Mouse (Mus musculus) kidney, embryonic 15.5 days (tissue): ENCODE results near the gene Gpr162. TPM values are rescaled to one million over a fixed set of nuclear protein-coding genes. Genes with fewer than 3 reads are reported as not detected.

Experiments used
- ATAC-seq: fragments of 200-750 bp; cut with Nextera tagmentation; replicated peaks from 2 replicates; pipeline ENCODE4 v1.8.0; 2017; ENCODE audit warnings: moderate TSS enrichment; ENCODE audit not compliant: low FRiP score
- H3K27ac ChIP-seq: fragments of 300-500 bp; sonication (generic); 2 replicates; pipeline ENCODE4 v1.5.1; 2015; ENCODE audit warnings: mild to moderate bottlenecking, inconsistent platforms
- H3K27me3 ChIP-seq: fragments of 300-500 bp; sonication (generic); 2 replicates; pipeline ENCODE4 v1.6.1; 2015; ENCODE audit warnings: inconsistent platforms
- H3K36me3 ChIP-seq: fragments of 300-500 bp; sonication (generic); 2 replicates; pipeline ENCODE4 v1.6.1; 2015; ENCODE audit warnings: inconsistent platforms
- H3K4me1 ChIP-seq: fragments of 300-500 bp; sonication (generic); 2 replicates; pipeline ENCODE4 v1.6.1; 2015; ENCODE audit warnings: inconsistent platforms
- H3K4me2 ChIP-seq: fragments of 300-500 bp; sonication (generic); 2 replicates; pipeline ENCODE4 v1.6.1; 2015; ENCODE audit warnings: moderate library complexity, mild to moderate bottlenecking, inconsistent platforms
- H3K4me3 ChIP-seq: fragments of 300-500 bp; sonication (generic); replicated peaks from 2 replicates; pipeline ENCODE4 v1.5.1; 2015; ENCODE audit warnings: mild to moderate bottlenecking, inconsistent platforms
- H3K9ac ChIP-seq: fragments of 300-500 bp; sonication (generic); 2 replicates; pipeline ENCODE4 v1.6.1; 2015; ENCODE audit warnings: mild to moderate bottlenecking, inconsistent platforms
- H3K9me3 ChIP-seq: fragments of 300-500 bp; sonication (generic); replicated peaks from 2 replicates; pipeline ENCODE4 v1.6.1; 2016; ENCODE audit warnings: inconsistent platforms
- WGBS: fragments of 180-500 bp; shearing (Covaris S2); methylation state at CpG from one replicate; pipeline ENCODE4 v1.1.7; 2015; ENCODE audit warnings: mixed read lengths; 5-methylcytosine and 5-hydroxymethylcytosine counted together
- polyA plus RNA-seq: library from polyadenylated mRNA; unstranded; fragments of >200 nt; fragmentation: Nextera tagmentation; extraction: Ambion mirVana; gene quantifications from 2 replicates; pipeline ENCODE4 v1.2.1, GENCODE M21; 2015

Gpr162 gene
- polyA plus RNA-seq, 1 experiment from 2014 or later: 1.6 TPM

DNA sequence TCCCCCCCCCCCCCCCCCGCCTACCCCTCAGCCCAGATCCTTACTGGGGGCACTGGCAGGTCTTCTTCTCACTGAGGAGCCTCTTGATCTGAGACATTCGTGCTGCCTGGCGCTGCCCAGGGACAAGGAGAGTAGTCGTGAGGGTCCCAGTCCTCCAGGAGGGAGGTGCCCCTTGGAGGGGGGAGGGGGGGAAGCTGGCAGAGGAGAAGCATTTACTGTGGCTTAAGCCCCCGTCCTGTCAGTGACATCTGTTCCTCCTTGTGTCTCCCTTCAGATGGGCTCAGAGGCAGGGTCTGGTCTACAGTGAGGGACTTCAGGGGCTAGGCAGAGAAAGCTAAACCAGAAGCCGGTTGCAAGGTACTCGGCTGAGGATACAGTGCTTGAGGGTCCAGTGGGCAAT is 2.8 kb upstream of the Gpr162 start:
- no peak for ATAC-seq
- WGBS: 57% methylated on average over 6 of the region's 7 CpGs

DNA sequence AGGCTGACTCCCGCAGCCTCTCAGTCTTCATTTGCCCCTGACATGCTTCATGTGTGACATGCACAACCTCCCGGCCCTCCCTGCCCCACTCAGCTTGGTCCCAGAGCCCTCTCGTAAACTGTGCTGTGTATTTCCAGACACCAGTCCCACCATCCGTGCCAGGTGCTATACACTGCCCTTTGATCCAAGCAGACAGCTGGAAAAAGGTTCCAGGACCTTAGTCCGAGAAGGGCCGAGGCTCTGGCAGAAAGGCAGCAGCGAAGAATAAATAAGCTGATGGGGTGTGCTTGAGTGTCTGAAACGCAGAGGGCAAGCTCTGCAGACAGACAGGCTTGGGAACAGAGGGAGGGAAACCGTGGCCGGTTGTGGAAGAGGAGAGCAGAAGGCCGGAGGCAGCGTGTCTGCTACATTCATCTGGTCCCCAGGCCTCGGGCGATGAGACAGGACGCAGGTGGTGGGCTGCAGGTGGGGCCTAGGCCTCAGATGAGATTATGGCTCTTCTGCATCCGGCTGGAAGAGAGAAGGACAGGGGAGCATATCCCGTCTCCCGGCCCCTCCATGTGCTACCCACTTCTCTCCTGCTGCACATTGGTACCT is 2.1 kb upstream of the Gpr162 start:
- no peak for ATAC-seq
- peaks cover 34% of the 10 kb centered on the region for H3K4me1 ChIP-seq
- H3K27me3 ChIP-seq: peaks cover 18% of the 10 kb centered on the region

More for the DNA sequence above, 2.8 kb upstream of the Gpr162 start:
- Histone ChIP-seq H3K36me3 (no peaks in the 10 kb centered on the region), H3K4me1 (peaks cover 28% of the 10 kb centered on the region), H3K9ac (no peak overlapping the region), H3K9me3 (no peaks in the 10 kb centered on the region), H3K27me3 (peaks cover 18% of the 10 kb centered on the region), H3K27ac (no peak overlapping the region), H3K4me3 (no peak overlapping the region), H3K4me2 (no peak overlapping the region)

DNA sequence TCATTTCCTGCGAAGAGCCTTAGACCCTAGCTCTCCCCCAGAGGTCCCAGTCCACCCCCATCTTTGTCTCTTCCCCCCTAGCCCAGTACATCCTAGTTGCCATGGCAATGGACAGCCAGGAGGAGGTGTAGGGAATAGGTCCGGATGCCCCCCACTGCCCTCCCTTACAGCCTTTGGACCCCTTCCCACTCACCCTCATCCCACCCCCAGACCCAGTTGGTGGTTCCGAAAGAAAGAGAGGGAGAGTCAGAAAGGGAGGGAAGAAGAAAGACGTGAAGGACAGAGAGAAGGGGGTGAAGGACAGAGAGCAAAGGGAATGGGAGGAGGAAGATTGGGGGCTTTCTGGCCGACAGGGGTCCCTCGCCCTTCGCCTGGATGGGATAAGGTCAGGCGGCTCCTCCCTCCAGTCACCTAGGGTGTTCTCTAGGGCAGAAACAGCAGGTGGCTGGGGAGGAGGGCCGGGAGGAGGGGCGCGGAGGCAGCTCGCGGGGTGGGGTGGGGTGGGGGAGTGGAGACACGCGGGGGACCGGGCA is 592 bp downstream of the Gpr162 start:
- no peak overlapping the region for H3K27ac ChIP-seq
- peaks cover 30% of the 10 kb centered on the region for H3K27me3 ChIP-seq
- WGBS: under 1% methylated on average over 16 of the region's 16 CpGs
- peaks cover 52% of the 10 kb centered on the region for H3K4me1 ChIP-seq
- peak; percentile 30 for ATAC-seq
- peak overlapping the region; percentile 64 for H3K9ac ChIP-seq
- peak overlapping the region; percentile 97 for H3K4me2 ChIP-seq
- H3K4me3 ChIP-seq: peak overlapping the region; percentile 55
- H3K36me3 ChIP-seq: no peaks in the 10 kb centered on the region
- H3K9me3 ChIP-seq: no peaks in the 10 kb centered on the region

More for the DNA sequence above, 2.1 kb upstream of the Gpr162 start:
- Histone ChIP-seq H3K9ac (no peak overlapping the region), H3K4me2 (no peak overlapping the region), H3K4me3 (no peak overlapping the region), H3K9me3 (no peaks in the 10 kb centered on the region), H3K27ac (no peak overlapping the region), H3K36me3 (no peaks in the 10 kb centered on the region)
- 55% methylated on average over 18 of the region's 18 CpGs for WGBS

DNA sequence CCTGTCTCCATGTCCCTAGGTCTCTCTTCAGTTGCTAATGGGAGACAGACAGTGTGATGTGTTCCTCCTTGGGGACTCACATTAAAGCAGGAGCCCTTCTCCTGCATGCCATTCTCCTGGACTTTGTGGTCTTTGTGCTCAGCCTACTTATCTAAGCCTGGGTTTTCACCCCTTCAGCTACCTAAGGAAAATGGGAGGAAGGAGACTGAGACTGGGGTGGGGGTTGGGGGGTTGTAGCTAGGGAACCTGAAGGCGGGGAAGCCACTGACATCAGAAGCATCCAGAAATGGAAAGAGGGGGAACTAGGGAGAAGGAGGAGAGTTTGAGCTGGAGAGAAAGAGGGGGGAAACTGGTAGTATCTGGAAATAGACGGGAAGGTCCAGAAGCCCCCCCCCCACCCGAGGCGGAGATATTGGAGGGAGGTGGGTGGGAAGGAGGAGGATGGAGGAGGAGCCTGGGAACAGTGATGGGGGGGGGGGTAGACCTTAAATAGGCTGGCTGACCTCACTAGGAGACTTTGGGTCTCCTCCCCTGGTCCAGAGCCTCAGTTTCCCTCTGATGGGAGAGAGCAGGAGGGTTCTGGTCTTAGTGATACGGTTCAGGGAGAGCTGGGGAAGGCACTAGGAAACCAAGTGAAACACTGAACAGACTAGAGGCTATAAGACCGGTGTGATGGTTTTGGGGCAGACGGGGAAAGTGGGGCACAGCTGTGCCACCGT is 1.2 kb downstream of the Gpr162 start:
- Histone ChIP-seq H3K4me1 (peaks cover 59% of the 10 kb centered on the region), H3K27me3 (peaks cover 30% of the 10 kb centered on the region), H3K36me3 (no peaks in the 10 kb centered on the region), H3K9ac (peak overlapping the region; percentile 64), H3K27ac (no peak overlapping the region), H3K4me2 (peak overlapping the region; percentile 97), H3K9me3 (no peaks in the 10 kb centered on the region), H3K4me3 (peak overlapping the region; percentile 55)
- no peak for ATAC-seq
- 10% methylated on average over 8 of the region's 8 CpGs for WGBS

DNA sequence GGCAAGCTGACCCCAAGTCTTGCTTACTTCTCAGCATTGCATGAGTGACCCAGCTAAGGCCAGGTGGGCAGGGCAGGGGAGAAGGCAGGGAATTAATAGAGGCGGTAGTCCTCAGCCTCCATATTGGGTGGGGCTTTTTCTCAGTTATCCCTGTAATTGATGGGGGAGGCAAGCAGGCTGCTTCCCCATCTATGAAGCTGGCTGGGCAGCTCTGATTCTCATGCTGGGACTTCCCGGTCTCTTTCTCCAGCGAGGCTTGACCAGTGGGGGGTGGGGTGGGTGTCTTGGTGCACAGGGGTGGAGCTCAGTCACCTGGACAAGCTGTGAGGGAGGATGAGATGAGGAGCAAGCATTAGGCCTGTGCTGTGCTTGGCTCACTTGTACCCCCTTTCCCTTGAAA is 2.0 kb downstream of the Gpr162 start:
- no peak for ATAC-seq
- H3K27ac ChIP-seq: no peak overlapping the region
- peaks cover 62% of the 10 kb centered on the region for H3K4me1 ChIP-seq
- peaks cover 28% of the 10 kb centered on the region for H3K27me3 ChIP-seq
- no peak overlapping the region for H3K9ac ChIP-seq
- no peak overlapping the region for H3K4me2 ChIP-seq
- no peaks in the 10 kb centered on the region for H3K36me3 ChIP-seq
- no peaks in the 10 kb centered on the region for H3K9me3 ChIP-seq
- 17% methylated on average over 3 of the region's 3 CpGs for WGBS
- H3K4me3 ChIP-seq: no peak overlapping the region

DNA sequence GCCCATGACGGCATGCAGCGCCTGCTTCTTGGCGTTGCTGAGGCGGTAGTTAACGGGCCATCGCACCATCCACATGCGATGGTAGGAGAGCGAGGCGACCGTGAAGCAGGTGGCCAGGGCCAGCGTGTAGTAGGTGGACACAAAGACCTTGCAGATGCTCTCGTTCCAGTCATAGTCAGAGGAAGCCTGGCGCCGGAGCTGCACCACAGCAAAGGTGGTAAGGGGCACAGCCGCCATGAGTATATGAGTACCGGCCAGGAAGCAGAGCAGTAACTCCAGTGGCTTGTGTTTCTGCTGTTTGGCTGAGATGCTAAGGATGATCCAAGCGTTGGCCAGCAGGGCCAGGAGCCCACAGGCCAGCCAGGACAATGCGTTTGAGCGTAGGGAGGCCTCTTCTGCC is 2.5 kb downstream of the Gpr162 start:
- Histone ChIP-seq H3K36me3 (no peaks in the 10 kb centered on the region), H3K4me3 (no peak overlapping the region), H3K27ac (no peak overlapping the region), H3K9me3 (no peaks in the 10 kb centered on the region), H3K4me2 (no peak overlapping the region), H3K4me1 (peaks cover 66% of the 10 kb centered on the region), H3K9ac (no peak overlapping the region), H3K27me3 (peaks cover 26% of the 10 kb centered on the region)
- 83% methylated on average over 19 of the region's 19 CpGs for WGBS
- no peak for ATAC-seq

DNA sequence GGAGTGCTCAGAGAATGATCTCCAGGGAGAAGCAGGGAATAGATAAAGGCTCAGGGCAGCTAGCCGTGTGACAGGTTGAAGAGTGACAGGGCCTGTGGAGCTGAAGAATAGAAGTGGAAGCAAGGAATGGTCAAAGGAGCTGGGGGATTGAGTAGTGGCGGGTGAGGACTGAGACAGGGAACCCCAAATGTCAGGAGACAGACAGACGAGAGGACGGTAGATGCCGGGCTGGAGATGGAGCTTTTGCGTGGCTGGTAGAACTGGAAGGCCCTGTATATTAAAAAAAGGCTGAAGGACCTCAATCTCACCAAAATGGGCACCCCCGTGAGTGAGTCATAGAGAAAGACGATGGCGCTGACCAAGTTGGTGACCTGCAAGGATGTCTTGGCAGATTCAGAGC is 3.3 kb downstream of the Gpr162 start:
- no peak overlapping the region for H3K9ac ChIP-seq
- no peak for ATAC-seq
- WGBS: 90% methylated on average over 9 of the region's 9 CpGs
- H3K4me1 ChIP-seq: peaks cover 73% of the 10 kb centered on the region
- H3K4me2 ChIP-seq: no peak overlapping the region
- no peak overlapping the region for H3K4me3 ChIP-seq
- H3K27me3 ChIP-seq: peaks cover 26% of the 10 kb centered on the region
- H3K9me3 ChIP-seq: no peaks in the 10 kb centered on the region
- H3K36me3 ChIP-seq: no peaks in the 10 kb centered on the region
- no peak overlapping the region for H3K27ac ChIP-seq

DNA sequence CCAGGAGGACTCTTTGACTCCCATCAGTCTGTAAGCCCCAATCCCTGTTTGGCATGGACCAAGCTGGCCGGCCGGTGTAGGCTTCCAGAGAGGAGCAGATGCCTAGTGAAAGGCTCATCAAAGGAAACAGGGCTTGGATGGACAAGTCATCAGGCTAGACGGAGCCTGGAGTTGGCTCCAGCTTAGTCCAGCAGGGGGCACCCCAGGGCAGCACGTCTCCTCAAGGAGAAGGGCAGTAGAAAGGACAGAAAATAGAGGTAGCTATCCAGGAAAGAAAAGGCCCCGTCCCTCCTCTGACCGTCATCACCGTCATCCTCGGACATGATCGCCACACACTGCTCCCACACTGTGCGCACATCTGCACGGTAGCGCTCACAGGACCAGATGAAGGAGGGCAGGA is 4.1 kb downstream of the Gpr162 start:
- Histone ChIP-seq H3K9me3 (no peaks in the 10 kb centered on the region), H3K27me3 (peaks cover 18% of the 10 kb centered on the region), H3K27ac (no peak overlapping the region), H3K4me1 (peaks cover 76% of the 10 kb centered on the region), H3K9ac (no peak overlapping the region), H3K4me2 (peak overlapping the region; percentile 26), H3K4me3 (0 out of 2 replicates have a peak overlapping the region, but pooled peaks have one; percentile 0), H3K36me3 (no peaks in the 10 kb centered on the region)
- WGBS: 11% methylated on average over 12 of the region's 12 CpGs
- 0 out of 2 replicates have a peak, but pooled peaks have one; percentile 3 for ATAC-seq

DNA sequence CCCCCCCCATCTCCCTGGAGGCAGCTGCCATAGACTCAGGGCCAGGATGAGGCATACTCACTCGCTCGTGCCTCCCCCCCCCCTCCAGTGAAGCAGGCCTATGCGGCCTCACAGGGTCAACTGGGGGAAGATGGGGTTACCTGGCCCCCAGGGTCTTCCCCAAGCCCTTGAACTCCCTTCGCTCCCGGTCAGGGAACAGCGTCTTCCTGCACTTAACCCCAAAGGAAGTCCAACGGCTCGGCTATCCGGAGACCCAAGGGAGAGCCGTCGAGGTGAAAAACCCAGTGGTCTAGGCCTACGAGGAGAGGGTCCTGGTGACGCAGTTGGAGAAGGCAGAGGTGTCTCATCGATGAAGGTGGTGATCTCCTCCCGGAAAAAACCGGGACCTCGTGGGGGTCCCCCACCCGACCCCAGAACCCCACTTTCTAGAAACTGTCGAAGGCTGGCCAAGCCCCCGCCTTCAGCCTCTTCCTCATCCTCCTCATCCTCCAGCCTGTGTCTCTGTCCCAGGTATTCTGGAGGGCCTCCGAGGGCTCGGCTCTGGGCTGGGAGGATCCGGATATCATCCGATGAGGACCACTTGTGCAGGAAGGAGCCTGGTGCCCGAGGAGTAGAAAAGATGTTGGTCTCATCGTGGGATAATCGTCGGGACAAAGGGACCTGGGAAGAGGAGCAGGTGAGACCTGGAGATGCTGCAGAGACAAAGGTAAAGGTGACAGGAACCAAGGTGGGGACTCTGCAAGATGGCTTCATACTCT is 5.0 kb downstream of the Gpr162 start:
- no peak for ATAC-seq
- Histone ChIP-seq H3K27ac (no peak overlapping the region), H3K4me2 (peak overlapping the region; percentile 84), H3K9ac (no peak overlapping the region), H3K4me1 (peaks cover 70% of the 10 kb centered on the region), H3K9me3 (no peaks in the 10 kb centered on the region), H3K36me3 (peaks cover 4% of the 10 kb centered on the region; the same call in 1 of the 2 replicates), H3K27me3 (peaks cover 17% of the 10 kb centered on the region), H3K4me3 (0 out of 2 replicates have a peak overlapping the region, but pooled peaks have one; percentile 73)
- 77% methylated on average over 27 of the region's 28 CpGs for WGBS

DNA sequence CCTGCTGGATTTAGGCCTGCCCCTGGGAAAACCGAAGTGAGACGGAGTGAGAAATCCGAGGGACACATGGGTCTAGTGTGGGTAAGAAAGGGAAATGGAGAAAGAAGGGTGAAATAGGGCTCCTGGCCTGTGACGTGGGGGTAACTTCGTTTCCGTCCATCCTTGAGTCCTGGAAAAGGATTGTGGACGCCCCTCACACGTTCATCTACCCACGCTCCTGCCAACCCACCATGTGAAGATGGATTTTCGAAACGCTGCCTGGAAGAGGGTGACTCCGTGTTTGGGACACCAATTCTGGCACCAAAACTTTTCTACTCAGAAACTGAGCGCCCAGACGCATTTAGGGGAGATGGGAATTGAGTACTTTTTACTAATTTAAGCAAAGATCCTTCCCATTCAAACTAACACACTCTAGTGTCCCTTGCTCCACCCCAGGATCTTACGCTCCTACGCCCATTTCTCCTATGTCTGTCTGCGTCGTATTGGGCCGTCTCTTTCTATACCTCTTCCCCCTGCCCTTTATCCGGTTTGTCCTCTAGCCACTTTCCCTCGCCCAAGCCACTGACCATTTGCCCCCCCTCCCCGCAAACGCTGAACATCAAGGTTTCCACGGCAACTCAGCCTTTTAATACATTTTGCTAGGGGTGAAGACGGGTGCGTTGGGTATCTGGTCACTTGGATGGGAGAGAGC is 5.8 kb downstream of the Gpr162 start:
- peak overlapping the region; percentile 96 for H3K27ac ChIP-seq
- no peaks in the 10 kb centered on the region for H3K9me3 ChIP-seq
- H3K4me1 ChIP-seq: peaks cover 63% of the 10 kb centered on the region
- H3K36me3 ChIP-seq: peaks cover 11% of the 10 kb centered on the region
- H3K27me3 ChIP-seq: peaks cover 15% of the 10 kb centered on the region
- peak overlapping the region; percentile 90; the same call in 1 of the 2 replicates for H3K9ac ChIP-seq
- no peak for ATAC-seq
- peak overlapping the region; percentile 73 for H3K4me3 ChIP-seq
- H3K4me2 ChIP-seq: peak overlapping the region; percentile 84
- WGBS: 21% methylated on average over 26 of the region's 26 CpGs
